Mouse (Mus musculus) gonadal fat pad, adult 2 months (tissue): ENCODE data around the gene Olfr1209. TPM values are rescaled to one million over a fixed set of nuclear protein-coding genes. Genes with fewer than 3 reads are reported as not detected.

ENCODE experiments used
- DNase-seq: peaks from one replicate; pipeline ENCODE4 v3.0.0-alpha.2; 2012; ENCODE audit warnings: low read depth
- polyA plus RNA-seq: library from polyadenylated mRNA; depleted of rRNA; stranded (reverse); fragments of >200 nt; gene quantifications from 2 replicates; pipeline ENCODE4 v1.2.3, GENCODE M21; 2012; rRNA removed

Gene Olfr1209
- polyA plus RNA-seq, result not detected in 2 replicates

DNA sequence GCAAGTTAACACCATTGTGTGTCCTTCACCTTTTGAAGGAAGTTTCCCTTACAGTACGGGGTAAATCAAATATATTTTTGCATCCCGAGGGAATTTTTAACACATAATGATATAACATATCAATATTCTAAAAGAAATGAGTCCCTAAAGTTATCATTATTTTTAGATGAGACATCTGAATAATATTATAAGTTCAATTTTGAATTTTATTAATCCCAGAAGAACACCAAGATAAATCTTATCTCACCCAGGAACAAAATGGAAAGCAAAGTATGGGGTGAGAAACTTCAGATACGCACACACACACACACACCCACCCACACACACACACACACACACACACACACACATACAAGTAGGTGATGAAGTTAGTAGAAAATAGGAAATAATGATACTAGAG, at the start of gene Olfr1209:
Olfr1209 (minus strand) TSS at position 101 of the 400 bp plus-strand sequence.
- no peak for DNase-seq

DNA sequence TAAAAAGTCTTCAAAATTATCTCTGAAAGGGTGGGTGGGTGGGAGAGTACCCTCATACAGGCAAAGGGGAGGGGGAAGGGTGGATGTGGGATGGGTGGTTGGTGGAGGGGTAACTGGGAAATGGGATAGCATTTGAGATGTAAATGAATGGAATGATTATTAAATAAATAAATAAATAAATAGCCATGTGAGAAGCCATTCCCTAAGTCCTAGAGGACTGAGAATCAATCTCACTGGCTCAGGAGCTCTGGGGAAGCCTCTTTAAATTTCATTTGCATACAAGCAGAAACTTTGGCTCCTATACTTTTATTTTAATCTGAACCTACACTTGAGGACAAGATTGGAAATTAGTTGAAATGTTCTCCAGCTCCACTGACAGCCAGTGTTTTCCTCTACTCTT, 38.7 kb upstream of the Olfr1209 start, which contains the start of gene Olfr1212:
Olfr1212 (plus strand) TSS at position 301 of the 400 bp plus-strand sequence.
- no peak for DNase-seq

DNA sequence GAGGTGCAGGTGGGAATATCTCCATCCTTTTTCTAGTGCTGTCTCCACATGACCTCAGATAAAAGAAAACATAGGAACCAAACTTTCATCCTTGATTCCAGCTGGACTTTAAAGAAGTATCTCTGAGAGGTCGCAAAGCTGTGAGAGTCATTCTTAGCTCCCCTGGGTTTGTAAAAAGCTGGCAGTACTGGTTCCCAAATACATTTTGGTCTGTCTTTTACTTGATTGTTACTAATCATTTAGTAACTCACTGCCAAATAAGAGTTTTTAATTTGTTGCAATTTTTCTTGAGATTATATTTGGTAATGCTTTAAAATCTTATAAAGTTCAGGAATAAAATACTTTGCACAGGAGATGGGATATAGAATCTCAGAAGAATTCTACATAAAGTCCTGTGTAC, 23.1 kb upstream of the Olfr1209 start, which contains the start of gene Olfr1211:
Olfr1211 (minus strand) TSS at position 101 of the 400 bp plus-strand sequence.
- DNase-seq, result no peak

DNA sequence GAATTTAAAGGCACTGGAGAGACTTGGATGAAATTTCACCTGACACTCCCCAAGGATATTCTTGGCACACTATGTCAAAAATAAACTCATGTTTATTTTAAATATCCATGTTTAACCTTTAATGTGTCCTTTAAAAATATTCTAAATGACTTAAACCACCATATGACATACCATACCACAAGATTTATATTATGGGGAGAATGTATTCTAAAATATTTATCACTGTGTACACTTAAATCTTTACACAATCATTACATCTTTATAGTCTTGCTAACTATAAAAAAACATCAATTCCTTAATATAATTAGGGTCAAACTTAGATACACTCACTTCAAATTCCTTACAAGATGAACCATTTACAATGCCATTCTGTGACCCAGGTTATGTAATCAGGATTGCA, 12.7 kb downstream of the Olfr1209 start, which contains the start of gene Olfr1208:
Olfr1208 (minus strand) TSS at position 101 of the 400 bp plus-strand sequence.
- no peak for DNase-seq

DNA sequence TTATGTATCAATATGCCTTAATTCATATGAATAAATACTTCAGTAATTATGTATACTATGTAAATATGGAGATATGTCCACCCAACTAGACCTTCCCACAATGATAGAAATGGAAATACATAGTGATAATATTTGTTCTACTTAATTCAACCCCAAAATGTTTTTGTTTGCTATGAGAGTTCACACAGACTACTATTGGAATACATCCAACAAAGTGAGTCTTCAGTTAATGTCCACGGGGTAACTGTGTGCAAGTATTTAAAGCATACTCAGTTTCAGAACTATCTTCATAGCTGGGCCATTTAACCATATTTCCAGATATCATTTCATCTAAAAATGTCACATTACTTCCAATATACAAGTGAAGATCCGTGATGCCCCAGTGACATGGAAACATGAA, 52.0 kb downstream of the Olfr1209 start, which contains the start of gene Olfr1206:
Olfr1206 (plus strand) TSS at position 301 of the 400 bp plus-strand sequence.
- no peak for DNase-seq

Other genes starting within 250 kb of the Olfr1209 start
- gene Olfr1193, start 239.5 kb downstream of the Olfr1209 start, polyA plus RNA-seq, result not detected in 2 replicates
- not detected in 2 replicates for gene Olfr1195, start 226.0 kb downstream of the Olfr1209 start, polyA plus RNA-seq
- gene Olfr1196, start 210.6 kb downstream of the Olfr1209 start, polyA plus RNA-seq, result not detected in 2 replicates
- gene Olfr1197, start 182.8 kb downstream of the Olfr1209 start, polyA plus RNA-seq, result not detected in 2 replicates
- not detected in 2 replicates for gene Olfr1198, start 163.8 kb downstream of the Olfr1209 start, polyA plus RNA-seq
- not detected in 2 replicates for gene Olfr1199, start 154.7 kb downstream of the Olfr1209 start, polyA plus RNA-seq
- not detected in 2 replicates for gene Olfr1200, start 144.7 kb downstream of the Olfr1209 start, polyA plus RNA-seq
- gene Olfr1201, start 122.1 kb downstream of the Olfr1209 start, polyA plus RNA-seq, result not detected in 2 replicates
- not detected in 2 replicates for gene Olfr1202, start 100.7 kb downstream of the Olfr1209 start, polyA plus RNA-seq
- gene Olfr1205, start 85.4 kb downstream of the Olfr1209 start, polyA plus RNA-seq, result not detected in 2 replicates
- not detected in 2 replicates for gene Olfr1204, start 65.9 kb downstream of the Olfr1209 start, polyA plus RNA-seq
- gene Olfr1206, start 51.9 kb downstream of the Olfr1209 start, polyA plus RNA-seq, result not detected in 2 replicates
- gene Olfr1208, start 12.8 kb downstream of the Olfr1209 start, polyA plus RNA-seq, result not detected in 2 replicates
- gene Olfr1211, start 23.0 kb upstream of the Olfr1209 start, polyA plus RNA-seq, result not detected in 2 replicates
- not detected in 2 replicates for gene Olfr1212, start 38.8 kb upstream of the Olfr1209 start, polyA plus RNA-seq
- not detected in 2 replicates for gene Gm13762, start 65.1 kb upstream of the Olfr1209 start, polyA plus RNA-seq
- gene Olfr1214, start 77.5 kb upstream of the Olfr1209 start, polyA plus RNA-seq, result not detected in 2 replicates
- gene Olfr1215, start 91.8 kb upstream of the Olfr1209 start, polyA plus RNA-seq, result not detected in 2 replicates
- gene Olfr1216, start 103.2 kb upstream of the Olfr1209 start, polyA plus RNA-seq, result not detected in 2 replicates
- not detected in 2 replicates for gene Olfr1217, start 116.9 kb upstream of the Olfr1209 start, polyA plus RNA-seq
- gene Olfr1218, start 146.0 kb upstream of the Olfr1209 start, polyA plus RNA-seq, result not detected in 2 replicates
- gene Olfr1219, start 168.4 kb upstream of the Olfr1209 start, polyA plus RNA-seq, result not detected in 2 replicates
- gene Olfr1220, start 191.7 kb upstream of the Olfr1209 start, polyA plus RNA-seq, result not detected in 2 replicates
- not detected in 2 replicates for gene Olfr1221, start 202.1 kb upstream of the Olfr1209 start, polyA plus RNA-seq
- not detected in 2 replicates for gene Olfr1222, start 217.9 kb upstream of the Olfr1209 start, polyA plus RNA-seq
- gene Olfr1223, start 236.4 kb upstream of the Olfr1209 start, polyA plus RNA-seq, result not detected in 2 replicates
- gene Olfr1224-ps1, start 248.9 kb upstream of the Olfr1209 start, polyA plus RNA-seq, result not detected in 2 replicates